Mouse (Mus musculus) urinary bladder, postnatal 0 days (tissue): Measurements from ENCODE around the gene Gm128. TPM values are rescaled to one million over a fixed set of nuclear protein-coding genes. Genes with fewer than 3 reads are reported as not detected.

Experiments
- polyA plus RNA-seq: library from polyadenylated mRNA; unstranded; fragments of >200 nt; fragmentation: Nextera tagmentation; extraction: Ambion mirVana; gene quantifications from 2 replicates; pipeline ENCODE4 v1.2.1, GENCODE M21; 2015

Gene Gm128
- polyA plus RNA-seq = 0.28 and 0.31 TPM in 2 replicates

DNA sequence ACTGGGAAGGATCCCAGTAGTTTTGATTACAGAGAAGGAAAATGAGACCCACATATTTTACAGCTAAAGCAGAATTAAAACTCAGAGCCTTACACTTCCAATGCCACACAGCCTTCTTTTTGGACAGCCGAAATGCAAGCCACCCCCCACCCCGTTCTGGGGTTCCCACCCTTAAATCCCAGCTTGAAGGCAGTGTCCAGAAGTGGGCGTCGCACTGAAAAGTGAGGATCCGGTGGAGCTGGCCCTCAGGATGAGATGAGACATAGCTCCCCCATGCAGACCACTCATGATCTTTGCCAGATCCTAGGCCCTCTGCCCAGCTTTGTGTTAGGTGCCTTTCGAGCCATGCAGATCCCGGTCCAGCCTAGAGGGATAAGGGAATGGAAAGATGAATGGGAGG is at the start of gene Gm128:
Gene Gm128 (minus strand): TSS at position 101 of the 400 bp plus-strand sequence.

GRCm38 (mm10) chr3:95281216-95282126 is 40.1 kb upstream of the Gm128 start, which contains the start of the genes Mindy1 and Prune1:
Mindy1 (plus strand) TSS chr3:95281345.
Prune1 (minus strand) TSS chr3:95282076.

DNA sequence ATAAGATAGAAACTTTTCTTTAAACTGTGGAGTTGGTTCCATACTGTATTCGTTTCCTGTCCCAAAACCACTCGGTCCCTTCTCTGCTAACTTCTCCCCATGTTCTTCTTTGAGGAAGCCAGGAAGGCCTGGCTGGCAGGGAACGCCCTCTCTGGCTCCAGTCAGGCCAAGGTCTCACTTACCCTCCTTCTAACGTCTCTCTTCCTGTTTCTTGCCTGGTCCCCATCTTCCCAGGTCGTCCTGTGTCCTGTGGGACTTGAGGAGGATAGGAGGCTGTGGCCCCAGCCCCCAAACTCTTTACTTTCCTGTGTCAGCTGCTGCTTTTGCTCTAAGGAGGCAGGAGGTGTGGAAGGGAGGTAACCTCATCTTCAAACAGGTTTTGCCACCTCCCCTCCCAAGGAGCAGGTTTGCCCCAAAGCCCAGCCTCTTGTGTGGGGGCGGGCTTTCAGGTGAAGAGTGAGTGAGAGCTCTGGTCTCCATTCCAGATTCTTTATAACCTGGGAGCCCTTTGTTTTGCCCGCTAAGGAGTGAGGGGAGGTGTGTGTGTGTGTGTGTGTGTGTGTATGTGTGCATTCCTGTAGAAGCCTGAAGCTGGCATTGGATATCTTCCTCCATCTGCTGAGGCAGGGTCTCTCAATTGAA is 9.5 kb upstream of the Gm128 start, which contains the start of gene Bnipl:
Gene Bnipl (minus strand): TSS at position 411 of the 642 bp plus-strand sequence.

GRCm38 (mm10) chr3:95231298-95232221 is 9.8 kb downstream of the Gm128 start, which contains the start of gene Mllt11:
Mllt11 (minus strand) TSS chr3:95232171.

GRCm38 (mm10) chr3:95228148-95228893 is 13.1 kb downstream of the Gm128 start, which contains the start of gene Cdc42se1:
Cdc42se1 (plus strand) TSS chr3:95228732.

GRCm38 (mm10) chr3:95217255-95218134 is 23.9 kb downstream of the Gm128 start, which contains the start of gene Gabpb2:
Gabpb2 (minus strand) TSS chr3:95217916.

Other genes starting within 250 kb of the Gm128 start
- 10.1 and 10.3 TPM in 2 replicates for gene Zfp687, start 226.2 kb downstream of the Gm128 start, polyA plus RNA-seq
- gene Psmd4, start 199.0 kb downstream of the Gm128 start, polyA plus RNA-seq = 173 and 183 TPM in 2 replicates
- 15.7 and 18.3 TPM in 2 replicates for gene Pip5k1a, start 134.7 kb downstream of the Gm128 start, polyA plus RNA-seq
- 55.1 and 64.5 TPM in 2 replicates for gene Vps72, start 130.6 kb downstream of the Gm128 start, polyA plus RNA-seq
- 0.53 and 0.96 TPM in 2 replicates for gene Tmod4, start 117.1 kb downstream of the Gm128 start, polyA plus RNA-seq
- gene Scnm1, start 107.6 kb downstream of the Gm128 start, polyA plus RNA-seq = 31.7 and 43.2 TPM in 2 replicates
- 7.1 and 8.2 TPM in 2 replicates for gene Lysmd1, start 107.5 kb downstream of the Gm128 start, polyA plus RNA-seq
- 5.4 and 12.3 TPM in 2 replicates for gene Tnfaip8l2, start 99.2 kb downstream of the Gm128 start, polyA plus RNA-seq
- gene Sema6c, start 81.1 kb downstream of the Gm128 start, polyA plus RNA-seq = 0.99 and 1.9 TPM in 2 replicates
- 3.8 and 4.0 TPM in 2 replicates for gene Gabpb2, start 23.7 kb downstream of the Gm128 start, polyA plus RNA-seq
- gene Cdc42se1, start 12.9 kb downstream of the Gm128 start, polyA plus RNA-seq = 66.3 and 71.6 TPM in 2 replicates
- gene Mllt11, start 9.4 kb downstream of the Gm128 start, polyA plus RNA-seq = 4.9 and 5.8 TPM in 2 replicates
- 5.2 and 6.8 TPM in 2 replicates for gene Bnipl, start 9.6 kb upstream of the Gm128 start, polyA plus RNA-seq
- 42.4 and 43.8 TPM in 2 replicates for gene Mindy1, start 39.7 kb upstream of the Gm128 start, polyA plus RNA-seq
- gene Prune1, start 40.5 kb upstream of the Gm128 start, polyA plus RNA-seq = 13.8 and 14.0 TPM in 2 replicates
- gene Anxa9, start 65.6 kb upstream of the Gm128 start, polyA plus RNA-seq = 6.6 and 9.3 TPM in 2 replicates
- 108 and 111 TPM in 2 replicates for gene Cers2, start 73.2 kb upstream of the Gm128 start, polyA plus RNA-seq
- gene Setdb1, start 115.6 kb upstream of the Gm128 start, polyA plus RNA-seq = 11.0 and 12.2 TPM in 2 replicates
- gene 4930558C23Rik, start 161.2 kb upstream of the Gm128 start, polyA plus RNA-seq = not detected in 2 replicates
- 21.4 and 25.2 TPM in 2 replicates for gene Arnt, start 192.8 kb upstream of the Gm128 start, polyA plus RNA-seq